Mouse (Mus musculus): ENCODE measurements around the gene Mrpl1.
A peak's percentile ranks its signal among the peaks of the same experiment; 100 is the strongest.

- no peak for TF ChIP-seq CTCF (IDR thresholded peaks at IDR 0.05)
- peak; percentile 95 for TF ChIP-seq EP300 (IDR thresholded peaks at IDR 0.05)
Measured at GRCm38 (mm10) chr5:96164021-96164411, 45.3 kb upstream of the Mrpl1 start, which contains the start of gene Cnot6l.
